Mouse (Mus musculus): ENCODE measurements around the gene Mfsd7a.

GRCm38 (mm10) chr5:108405460-108405859 is 43.2 kb downstream of the Mfsd7a start:
- TF ChIP-seq CTCF (IDR thresholded peaks at IDR 0.05; ENCODE audit: extremely low read depth, insufficient read depth, low read length) (no peak), POLR2A (IDR thresholded peaks at IDR 0.05; ENCODE audit: extremely low read depth, insufficient read depth, low read length) (no peak)
